Mouse (Mus musculus) limb, embryonic 11.5 days (tissue): ENCODE measurements at regions not wholly inside any gene's neighbourhood (a gene's known extent, or its start where the extent isn't known, plus 50 kb on each side); places are given as distances from the start of the nearest gene placed in this dataset.

Experiments used
- ATAC-seq: fragments of 200-750 bp; cut with Nextera tagmentation; 2 replicates; pipeline ENCODE4 v1.8.0; 2017; ENCODE audit warnings: low read depth; ENCODE audit not compliant: insufficient number of reproducible peaks, low FRiP score, low TSS enrichment
- DNase-seq: peaks from one replicate; pipeline ENCODE4 v3.0.0-alpha.2; 2015; ENCODE audit warnings: low spot score
- H3K27ac ChIP-seq: fragments of 300-500 bp; sonication (generic); replicated peaks from 2 replicates; pipeline ENCODE4 v1.5.1; 2014; ENCODE audit warnings: low read depth, mild to moderate bottlenecking, low read length
- H3K27me3 ChIP-seq: fragments of 300-500 bp; sonication (generic); 2 replicates; pipeline ENCODE4 v1.6.1; 2014; ENCODE audit warnings: mild to moderate bottlenecking, low read length, mixed read lengths; ENCODE audit not compliant: control insufficient read depth, insufficient read depth
- H3K36me3 ChIP-seq: fragments of 300-500 bp; sonication (generic); 2 replicates; pipeline ENCODE4 v1.6.1; 2014; ENCODE audit warnings: mild to moderate bottlenecking, low read length, moderate library complexity, mixed read lengths; ENCODE audit not compliant: control insufficient read depth, insufficient read depth
- H3K4me1 ChIP-seq: fragments of 300-500 bp; sonication (generic); 2 replicates; pipeline ENCODE4 v1.6.1; 2014; ENCODE audit warnings: low read length, mixed read lengths; ENCODE audit not compliant: control insufficient read depth, insufficient read depth
- H3K4me2 ChIP-seq: fragments of 300-500 bp; sonication (generic); 2 replicates; pipeline ENCODE4 v1.6.1; 2014; ENCODE audit warnings: low read depth, mild to moderate bottlenecking, moderate library complexity; ENCODE audit not compliant: severe bottlenecking
- H3K4me3 ChIP-seq: fragments of 300-500 bp; sonication (generic); 2 replicates; pipeline ENCODE4 v1.5.1; 2014; ENCODE audit warnings: low read depth, low read length
- H3K9ac ChIP-seq: fragments of 300-500 bp; sonication (generic); 2 replicates; pipeline ENCODE4 v1.6.1; 2014; ENCODE audit warnings: mild to moderate bottlenecking, low read length
- H3K9me3 ChIP-seq: fragments of 300-500 bp; sonication (generic); 2 replicates; pipeline ENCODE4 v1.6.1; 2016; ENCODE audit warnings: low read length; ENCODE audit not compliant: control insufficient read depth
- WGBS: fragments of 180-500 bp; shearing (Covaris S2); extraction: QIAGEN DNeasy Blood & Tissue Kit; methylation state at CpG from one replicate; pipeline ENCODE4 v1.1.7; 2014; 5-methylcytosine and 5-hydroxymethylcytosine counted together

- H3K9me3 ChIP-seq, result no peaks in the 10 kb centered on the region
- H3K36me3 ChIP-seq, result no peaks in the 10 kb centered on the region
- WGBS, result 81% methylated on average over 5 of the region's 5 CpGs
- no peak overlapping the region for H3K27ac ChIP-seq
- H3K4me1 ChIP-seq, result no peaks in the 10 kb centered on the region
- H3K4me3 ChIP-seq, result no peak overlapping the region
- no peak overlapping the region for H3K9ac ChIP-seq
- DNase-seq, result no peak
- no peak for ATAC-seq
- no peak overlapping the region for H3K4me2 ChIP-seq
- no peaks in the 10 kb centered on the region for H3K27me3 ChIP-seq
Measured at GRCm38 (mm10) chr8:8477456-8477855, 183.6 kb downstream of the Efnb2 start.

- Histone ChIP-seq H3K4me2 (no peak overlapping the region), H3K36me3 (no peaks in the 10 kb centered on the region), H3K27me3 (no peaks in the 10 kb centered on the region), H3K4me1 (peaks cover 8% of the 10 kb centered on the region), H3K9ac (no peak overlapping the region), H3K9me3 (no peaks in the 10 kb centered on the region), H3K27ac (no peak overlapping the region), H3K4me3 (no peak overlapping the region)
- ATAC-seq, result no peak
- no peak for DNase-seq
- WGBS, result 69% methylated on average over 3 of the region's 3 CpGs
Measured at GRCm38 (mm10) chr8:8468552-8468951, 192.5 kb downstream of the Efnb2 start.

GRCm38 (mm10) chr8:8466526-8467244 lies 194.4 kb downstream of the Efnb2 start:
- H3K4me1 ChIP-seq, result peaks cover 8% of the 10 kb centered on the region
- H3K36me3 ChIP-seq, result no peaks in the 10 kb centered on the region
- ATAC-seq (0 out of 2 replicates have a peak, but pooled peaks have one; percentile 35), DNase-seq (no peak)
- no peak overlapping the region for H3K4me3 ChIP-seq
- H3K9me3 ChIP-seq, result no peaks in the 10 kb centered on the region
- 16% methylated on average over 6 of the region's 6 CpGs for WGBS
- no peaks in the 10 kb centered on the region for H3K27me3 ChIP-seq
- H3K9ac ChIP-seq, result no peak overlapping the region
- no peak overlapping the region for H3K4me2 ChIP-seq
- no peak overlapping the region for H3K27ac ChIP-seq

- ATAC-seq, result no peak
Measured at GRCm38 (mm10) chr8:8462455-8462854, 198.6 kb downstream of the Efnb2 start.

GRCm38 (mm10) chr8:8457536-8457935 lies 203.5 kb downstream of the Efnb2 start:
- Histone ChIP-seq H3K4me2 (no peak overlapping the region), H3K9ac (no peak overlapping the region), H3K27me3 (no peaks in the 10 kb centered on the region), H3K4me1 (no peaks in the 10 kb centered on the region), H3K27ac (no peak overlapping the region), H3K9me3 (no peaks in the 10 kb centered on the region), H3K4me3 (no peak overlapping the region), H3K36me3 (no peaks in the 10 kb centered on the region)
- DNase-seq, result no peak
- WGBS, result 87% methylated on average over 5 of the region's 5 CpGs
- ATAC-seq, result no peak

More at GRCm38 (mm10) chr8:8462455-8462854, 198.6 kb downstream of the Efnb2 start:
- Histone ChIP-seq H3K9me3 (no peaks in the 10 kb centered on the region), H3K36me3 (no peaks in the 10 kb centered on the region), H3K4me3 (no peak overlapping the region), H3K4me1 (peaks cover 8% of the 10 kb centered on the region), H3K27ac (no peak overlapping the region), H3K4me2 (no peak overlapping the region), H3K27me3 (no peaks in the 10 kb centered on the region), H3K9ac (no peak overlapping the region)
- WGBS, result 76% methylated on average over 2 of the region's 2 CpGs
- no peak for DNase-seq

GRCm38 (mm10) chr8:8453944-8454343 lies 207.1 kb downstream of the Efnb2 start:
- DNase-seq (no peak), ATAC-seq (no peak)
- Histone ChIP-seq H3K4me2 (no peak overlapping the region), H3K36me3 (no peaks in the 10 kb centered on the region), H3K27ac (no peak overlapping the region), H3K9me3 (no peaks in the 10 kb centered on the region), H3K4me3 (no peak overlapping the region), H3K4me1 (no peaks in the 10 kb centered on the region), H3K9ac (no peak overlapping the region), H3K27me3 (no peaks in the 10 kb centered on the region)
- WGBS, result 91% methylated on average over 6 of the region's 6 CpGs

- ATAC-seq, result no peak
Measured at GRCm38 (mm10) chr8:8452226-8452625, 208.8 kb downstream of the Efnb2 start.

GRCm38 (mm10) chr8:8448911-8449310 lies 212.1 kb downstream of the Efnb2 start:
- Histone ChIP-seq H3K9me3 (no peaks in the 10 kb centered on the region), H3K4me2 (no peak overlapping the region), H3K4me1 (no peaks in the 10 kb centered on the region), H3K9ac (no peak overlapping the region), H3K27ac (no peak overlapping the region), H3K27me3 (no peaks in the 10 kb centered on the region), H3K4me3 (no peak overlapping the region), H3K36me3 (no peaks in the 10 kb centered on the region)
- no peak for ATAC-seq
- no peak for DNase-seq
- WGBS, result 73% methylated on average over 4 of the region's 4 CpGs

More at GRCm38 (mm10) chr8:8452226-8452625, 208.8 kb downstream of the Efnb2 start:
- Histone ChIP-seq H3K27ac (no peak overlapping the region), H3K9ac (no peak overlapping the region), H3K36me3 (no peaks in the 10 kb centered on the region), H3K27me3 (no peaks in the 10 kb centered on the region), H3K4me1 (no peaks in the 10 kb centered on the region), H3K4me2 (no peak overlapping the region), H3K9me3 (no peaks in the 10 kb centered on the region), H3K4me3 (no peak overlapping the region)
- 77% methylated on average over 9 of the region's 9 CpGs for WGBS
- no peak for DNase-seq

- ATAC-seq (no peak), DNase-seq (no peak)
- no peak overlapping the region for H3K4me2 ChIP-seq
- H3K4me3 ChIP-seq, result no peak overlapping the region
- no peaks in the 10 kb centered on the region for H3K27me3 ChIP-seq
- no peaks in the 10 kb centered on the region for H3K9me3 ChIP-seq
- H3K27ac ChIP-seq, result no peak overlapping the region
- 90% methylated on average over 6 of the region's 6 CpGs for WGBS
- H3K4me1 ChIP-seq, result no peaks in the 10 kb centered on the region
- H3K9ac ChIP-seq, result no peak overlapping the region
- no peaks in the 10 kb centered on the region for H3K36me3 ChIP-seq
Measured at GRCm38 (mm10) chr8:8441568-8441967, 219.5 kb downstream of the Efnb2 start.
